Mouse (Mus musculus): ENCODE results near the gene Kat2a. TPM values are rescaled to one million over a fixed set of nuclear protein-coding genes. Genes with fewer than 3 reads are reported as not detected.
"Not testable (repeated sequence)": the region's sequence is repeated elsewhere in the genome, so short reads cannot be mapped to it uniquely, and the experiment has no call there.

Kat2a gene
- total RNA-seq, 2 experiments from 2014 or later, result 9.0 to 11.5 TPM

DNA sequence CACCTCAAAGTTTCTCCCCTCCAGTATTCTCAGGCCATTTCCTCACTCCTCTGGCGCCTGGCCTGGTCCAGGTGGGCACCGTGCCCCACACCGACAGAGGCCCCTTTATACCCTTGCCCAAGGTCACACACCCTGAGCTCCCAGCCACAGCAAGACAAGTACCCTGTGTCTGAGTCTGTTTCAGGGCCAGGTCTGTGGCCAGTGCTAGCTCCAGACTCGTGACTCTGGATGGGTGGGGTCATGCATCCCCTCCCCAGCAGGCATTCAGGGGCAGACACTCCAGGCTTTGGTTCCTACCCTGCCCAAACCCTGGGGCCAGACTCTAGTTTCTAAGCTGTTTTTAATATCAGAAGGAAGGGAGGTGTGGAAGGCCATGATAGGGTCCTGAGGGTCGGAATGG is 30.4 kb downstream of the Kat2a start:
- ATAC-seq (ENCODE audit: poor library complexity, severe bottlenecking), result no peak

DNA sequence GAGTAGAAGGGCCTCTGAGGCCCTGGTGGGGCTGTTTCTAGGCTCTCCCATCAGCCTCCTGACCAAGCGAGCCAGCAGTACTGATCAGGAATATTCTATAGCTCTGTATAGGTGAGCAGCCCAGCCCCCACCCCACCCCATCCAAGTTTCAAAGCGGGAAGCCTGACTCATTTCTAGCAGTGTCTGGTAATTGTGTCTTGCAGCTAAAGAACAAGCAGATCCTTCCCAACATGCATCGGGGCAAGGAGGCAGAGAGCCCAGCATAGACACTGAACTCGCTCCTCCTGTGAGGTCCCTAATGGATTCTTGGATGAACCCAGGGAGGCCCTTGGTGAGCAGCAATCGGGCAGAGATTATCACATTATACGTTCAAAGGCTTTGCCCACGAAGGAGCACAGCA is 34.5 kb downstream of the Kat2a start:
- ATAC-seq (ENCODE audit: poor library complexity, severe bottlenecking), result no peak

DNA sequence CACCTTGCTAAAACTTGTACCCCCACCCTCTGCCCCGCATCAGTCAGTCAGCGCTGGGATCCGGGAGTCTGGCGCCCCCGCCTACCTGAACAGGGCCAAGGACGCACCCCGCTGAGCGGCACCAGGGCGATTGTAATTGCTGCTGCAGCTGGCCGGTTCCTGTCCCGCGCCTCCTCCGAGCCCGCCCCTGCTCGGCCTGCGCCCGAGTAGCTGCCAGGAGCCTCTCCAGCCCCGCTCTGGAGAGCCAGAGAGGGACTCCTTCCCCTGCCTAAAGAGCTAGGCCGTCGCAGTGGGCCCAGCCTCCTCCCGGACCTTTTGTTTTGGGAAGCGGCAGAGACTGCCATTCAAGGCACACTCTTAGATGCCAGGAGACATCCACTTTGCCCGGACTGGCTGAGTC is 39.1 kb downstream of the Kat2a start:
- no peak for ATAC-seq (ENCODE audit: poor library complexity, severe bottlenecking)

DNA sequence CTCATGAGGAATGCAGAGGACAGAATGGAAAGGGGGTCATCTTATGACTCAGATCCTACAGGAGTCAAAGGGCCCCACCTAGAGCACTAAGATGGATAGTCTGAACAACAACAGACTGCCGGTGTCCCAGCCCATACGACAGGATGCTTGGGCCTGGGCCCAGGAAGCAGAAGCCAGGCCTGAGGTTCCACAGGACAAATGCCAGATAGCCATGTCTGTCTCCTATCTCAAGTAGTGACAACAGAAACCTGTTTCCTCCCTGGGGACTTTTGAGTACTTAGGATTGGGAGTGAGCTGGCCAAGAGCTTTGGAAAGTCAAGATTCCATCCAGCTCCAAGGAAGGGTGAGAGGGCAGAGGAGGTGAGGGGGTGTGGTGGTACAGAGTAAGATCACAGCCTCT is 40.3 kb downstream of the Kat2a start:
- no peak for ATAC-seq (ENCODE audit: poor library complexity, severe bottlenecking)

DNA sequence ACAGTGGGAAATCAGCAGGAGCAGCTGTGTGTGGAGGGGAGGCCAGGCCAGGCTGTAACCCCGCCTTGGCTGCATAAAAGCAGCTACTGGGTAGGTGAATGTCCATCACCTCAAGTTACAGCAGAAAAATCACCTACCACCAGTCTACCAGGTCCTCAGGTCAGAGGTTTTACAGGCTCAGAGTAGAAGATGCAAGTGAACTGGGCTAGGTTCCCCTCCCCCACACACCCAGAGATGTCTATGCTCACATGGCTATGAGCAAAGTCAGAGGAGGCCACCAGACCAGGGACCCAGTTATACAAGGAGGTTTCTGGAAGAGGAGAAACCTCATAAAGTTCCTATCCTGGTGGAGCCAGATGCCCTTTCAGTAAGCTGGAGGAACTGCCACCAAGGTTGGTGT is 41.2 kb downstream of the Kat2a start:
- ATAC-seq (ENCODE audit: poor library complexity, severe bottlenecking), result no peak

DNA sequence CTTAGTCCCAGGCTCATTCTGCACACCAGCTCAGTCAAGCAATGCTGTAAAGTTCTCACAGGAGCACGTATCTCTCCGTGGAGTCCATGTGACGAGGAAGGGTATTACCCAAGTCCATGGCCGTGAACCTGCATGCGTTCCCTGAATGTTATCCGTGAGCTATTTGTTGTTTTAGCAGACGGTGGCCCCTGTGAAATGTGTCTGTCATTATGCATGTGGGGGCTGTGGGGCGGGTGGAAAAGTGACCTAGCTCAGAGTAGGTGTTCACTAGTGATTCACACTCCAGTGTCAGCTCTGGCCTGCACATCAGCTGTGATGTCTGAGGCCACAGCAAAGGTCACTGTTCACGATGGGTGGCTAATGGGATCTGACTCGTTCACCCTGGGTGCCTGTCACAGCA is 52.5 kb downstream of the Kat2a start:
- no peak for ATAC-seq (ENCODE audit: poor library complexity, severe bottlenecking)

DNA sequence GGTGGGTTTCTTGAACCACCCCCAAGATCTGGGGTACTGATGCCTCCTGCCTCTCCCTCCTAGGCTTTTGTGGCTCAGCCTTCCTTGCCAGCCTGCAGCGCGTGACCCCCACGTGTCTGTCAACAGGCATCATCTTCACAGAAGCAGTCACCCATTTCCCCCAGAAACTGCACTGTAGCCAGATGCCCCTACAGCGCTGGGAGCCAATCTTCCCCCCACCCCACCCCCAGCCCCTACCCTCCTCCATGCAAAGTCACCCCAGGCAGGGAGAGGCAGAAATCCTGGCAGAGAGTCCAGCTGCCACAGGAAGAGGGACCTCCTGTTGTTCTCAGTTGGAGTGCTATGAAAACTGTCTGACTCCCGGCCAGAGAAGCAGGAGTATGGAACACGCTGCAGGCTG is 55.8 kb downstream of the Kat2a start:
- ATAC-seq (ENCODE audit: poor library complexity, severe bottlenecking), result no peak

DNA sequence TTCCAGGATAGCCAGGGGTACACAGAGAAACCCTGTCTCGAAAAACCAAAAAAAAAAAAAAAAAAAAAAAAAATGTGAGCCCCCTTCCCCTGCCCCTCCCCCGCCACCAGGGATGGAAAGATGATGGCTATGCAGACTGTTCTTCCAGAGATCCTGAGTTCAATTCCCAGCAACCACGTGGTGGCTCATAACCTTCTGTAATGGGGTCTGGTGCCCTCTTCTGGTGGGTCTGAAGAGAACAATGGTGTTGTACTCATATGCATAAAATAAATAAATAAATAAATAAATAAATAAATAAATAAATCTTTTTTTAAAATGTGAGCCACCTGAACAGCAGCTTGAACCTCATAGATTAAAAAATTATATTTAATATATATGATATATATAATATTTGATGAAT is 56.7 kb downstream of the Kat2a start:
- not testable (repeated sequence) for ATAC-seq (ENCODE audit: poor library complexity, severe bottlenecking)

Other genes starting within 250 kb of the Kat2a start
- 5.9 and 8.1 TPM in 2 replicates for gene Klhl11, start 239.7 kb downstream of the Kat2a start, total RNA-seq (2015)
- 14.5 and 14.8 TPM in 2 replicates for gene Klhl11, start 239.7 kb downstream of the Kat2a start, total RNA-seq (2017)
- gene Acly, start 184.5 kb downstream of the Kat2a start, total RNA-seq (2015), result 80.6 and 90.8 TPM in 2 replicates
- 100 and 105 TPM in 2 replicates for gene Acly, start 184.5 kb downstream of the Kat2a start, total RNA-seq (2017)
- 0.16 and 0.96 TPM in 2 replicates for gene Ttc25, start 166.9 kb downstream of the Kat2a start, total RNA-seq (2015)
- not detected in 2 replicates for gene Ttc25, start 166.9 kb downstream of the Kat2a start, total RNA-seq (2017)
- 9.5 and 11.3 TPM in 2 replicates for gene Cnp, start 137.6 kb downstream of the Kat2a start, total RNA-seq (2015)
- 22.2 and 23.9 TPM in 2 replicates for gene Cnp, start 137.6 kb downstream of the Kat2a start, total RNA-seq (2017)
- 47.7 and 52.7 TPM in 2 replicates for gene Nkiras2, start 93.2 kb downstream of the Kat2a start, total RNA-seq (2015)
- gene Nkiras2, start 93.2 kb downstream of the Kat2a start, total RNA-seq (2017), result 36.0 and 45.5 TPM in 2 replicates
- gene Dnajc7, start 92.3 kb downstream of the Kat2a start, total RNA-seq (2015), result 98.1 and 124 TPM in 2 replicates
- 145 and 172 TPM in 2 replicates for gene Dnajc7, start 92.3 kb downstream of the Kat2a start, total RNA-seq (2017)
- not detected in 2 replicates for gene Zfp385c, start 20.0 kb downstream of the Kat2a start, total RNA-seq (2015)
- not detected in 2 replicates for gene Zfp385c, start 20.0 kb downstream of the Kat2a start, total RNA-seq (2017)
- gene Dhx58, start 8.2 kb downstream of the Kat2a start, total RNA-seq (2015), result 23.7 and 24.9 TPM in 2 replicates
- gene Dhx58, start 8.2 kb downstream of the Kat2a start, total RNA-seq (2017), result 36.9 and 50.9 TPM in 2 replicates
- not detected in 2 replicates for gene Hspb9, start 1.4 kb upstream of the Kat2a start, total RNA-seq (2015)
- 0.65 TPM in 1 of 2 replicates, not detected in the other for gene Hspb9, start 1.4 kb upstream of the Kat2a start, total RNA-seq (2017)
- gene Rab5c, start 25.8 kb upstream of the Kat2a start, total RNA-seq (2015), result 167 and 170 TPM in 2 replicates
- gene Rab5c, start 25.8 kb upstream of the Kat2a start, total RNA-seq (2017), result 136 and 142 TPM in 2 replicates
- not detected in 2 replicates for gene Kcnh4, start 47.5 kb upstream of the Kat2a start, total RNA-seq (2015)
- not detected in 2 replicates for gene Kcnh4, start 47.5 kb upstream of the Kat2a start, total RNA-seq (2017)
- gene Hcrt, start 50.5 kb upstream of the Kat2a start, total RNA-seq (2015), result not detected in 2 replicates
- gene Hcrt, start 50.5 kb upstream of the Kat2a start, total RNA-seq (2017), result not detected in 2 replicates
- gene Ghdc, start 58.5 kb upstream of the Kat2a start, total RNA-seq (2015), result 4.6 and 5.6 TPM in 2 replicates
- 4.6 and 6.6 TPM in 2 replicates for gene Ghdc, start 58.5 kb upstream of the Kat2a start, total RNA-seq (2017)
- 40.9 and 47.6 TPM in 2 replicates for gene Stat5b, start 138.3 kb upstream of the Kat2a start, total RNA-seq (2015)
- gene Stat5b, start 138.3 kb upstream of the Kat2a start, total RNA-seq (2017), result 50.6 and 53.2 TPM in 2 replicates
- gene Stat5a, start 146.9 kb upstream of the Kat2a start, total RNA-seq (2015), result 20.0 and 22.5 TPM in 2 replicates
- 22.5 and 23.7 TPM in 2 replicates for gene Stat5a, start 146.9 kb upstream of the Kat2a start, total RNA-seq (2017)
- gene Stat3, start 227.1 kb upstream of the Kat2a start, total RNA-seq (2015), result 61.5 and 79.5 TPM in 2 replicates
- 103 and 184 TPM in 2 replicates for gene Stat3, start 227.1 kb upstream of the Kat2a start, total RNA-seq (2017)